Mouse (Mus musculus) liver, adult 2 months (tissue): Measurements from ENCODE around the gene Tmem102.

Experiments used
- CTCF ChIP-seq: fragments of 200-500 bp; IDR thresholded peaks from 2 replicates; pipeline ENCODE4 v1.5.1; 2011; ENCODE audit warnings: low read depth, low read length, control low read depth
- POLR2A ChIP-seq: fragments of 200-500 bp; IDR thresholded peaks from 2 replicates; pipeline ENCODE4 v1.6.1; 2011; ENCODE audit warnings: low read length, control low read depth; ENCODE audit not compliant: insufficient read depth; ENCODE audit errors: extremely low read depth

GRCm38 (mm10) chr11:69850754-69851153 is 45.3 kb upstream of the Tmem102 start:
- TF ChIP-seq POLR2A = no peak
- no peak for TF ChIP-seq CTCF
